Mouse (Mus musculus) hindlimb bud, embryonic 11.5 days (tissue): ENCODE measurements around the gene Szrd1.

Source experiments
- DNase-seq: peaks from one replicate; pipeline ENCODE4 v3.0.0-alpha.2; 2012; ENCODE audit warnings: low read depth, low spot score; ENCODE audit errors: extremely low spot score

Szrd1 gene

DNA sequence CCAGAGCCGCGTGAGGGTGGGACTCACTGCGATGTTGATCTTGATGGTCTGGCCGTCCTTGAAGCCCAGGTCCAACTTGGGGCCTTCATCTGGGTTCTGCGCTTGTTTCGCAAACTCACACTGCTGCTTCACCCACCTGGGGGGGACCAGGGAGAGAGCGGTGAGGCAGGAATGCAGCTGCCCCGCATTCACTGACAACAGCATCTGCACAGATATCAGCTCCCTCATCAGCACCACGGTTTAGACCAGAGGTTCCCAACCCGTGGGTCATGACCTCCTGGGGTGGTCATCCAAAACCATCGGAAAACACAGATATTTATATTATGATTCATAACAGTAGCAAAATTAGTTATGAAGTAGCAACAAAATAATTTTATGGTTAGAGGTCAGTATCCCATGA lies 67.1 kb downstream of the Szrd1 start:
- no peak for DNase-seq

DNA sequence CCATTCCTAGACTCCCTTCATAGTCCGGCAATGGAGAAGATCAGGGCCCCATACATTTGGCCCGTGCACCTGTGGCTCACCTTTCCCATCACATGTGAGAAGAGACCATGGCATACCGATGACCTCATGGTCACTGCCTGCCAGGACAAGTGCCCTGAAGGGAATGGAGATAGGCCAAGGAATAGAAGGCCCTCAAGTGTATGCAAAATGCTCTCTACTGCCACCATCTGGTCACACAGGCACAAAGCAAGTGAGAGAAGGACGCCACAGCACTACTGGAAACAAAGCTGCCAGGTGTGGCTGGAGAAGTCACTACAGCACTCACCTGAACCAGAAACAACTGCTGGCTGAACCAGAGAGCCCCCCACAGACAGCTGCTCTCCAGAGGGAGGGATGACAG lies 69.8 kb downstream of the Szrd1 start:
- DNase-seq, result no peak

GRCm38 (mm10) chr4:141068655-141069054 lies 70.9 kb downstream of the Szrd1 start:
- no peak for DNase-seq

GRCm38 (mm10) chr4:141067516-141068046 lies 72.0 kb downstream of the Szrd1 start:
- no peak for DNase-seq

DNA sequence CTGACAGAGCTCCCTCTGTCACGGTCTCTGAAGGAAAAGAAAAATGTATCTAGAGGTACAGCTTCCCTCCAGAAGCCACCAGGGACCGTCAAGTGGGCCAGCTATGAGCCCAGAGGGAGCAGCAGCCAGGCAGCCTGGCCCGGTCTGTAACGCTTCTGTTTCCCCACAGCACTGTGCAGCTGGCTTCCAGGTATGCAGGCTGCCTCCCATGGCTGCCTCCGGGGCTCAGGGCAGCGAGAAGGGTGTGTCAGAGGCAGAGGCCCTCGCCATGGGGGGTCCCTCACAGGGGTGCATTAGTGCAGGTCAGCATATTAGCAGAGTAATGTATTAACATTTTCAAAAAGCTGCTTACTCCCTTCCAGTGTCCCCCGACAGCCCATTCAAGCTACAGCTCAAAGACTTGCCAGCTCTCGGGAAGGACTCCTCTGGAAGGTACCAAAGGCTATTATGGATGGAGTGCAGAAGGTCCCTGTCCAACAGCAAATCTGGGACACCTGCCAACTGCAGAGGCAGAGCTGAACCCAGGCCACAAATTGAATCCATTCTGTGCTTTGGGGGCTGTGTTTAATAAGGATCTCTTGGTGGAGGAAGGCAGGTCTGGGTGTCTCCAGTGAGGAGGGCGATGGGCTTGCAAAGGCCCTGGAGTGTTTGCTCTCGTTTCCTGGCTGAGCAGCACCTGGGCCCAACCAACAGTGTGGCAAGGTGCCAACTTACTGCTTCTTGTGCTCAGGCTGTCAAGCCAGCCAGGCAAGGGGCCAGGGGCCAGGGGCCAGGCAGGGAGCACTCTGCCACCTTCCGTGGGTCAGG lies 72.7 kb downstream of the Szrd1 start:
- DNase-seq, result no peak

GRCm38 (mm10) chr4:141065123-141065522 lies 74.5 kb downstream of the Szrd1 start:
- DNase-seq, result no peak

GRCm38 (mm10) chr4:141064104-141064659 lies 75.4 kb downstream of the Szrd1 start:
- no peak for DNase-seq
